Mouse (Mus musculus) neural tube, embryonic 13.5 days (tissue): ENCODE measurements around the gene Gm3415. TPM values are rescaled to one million over a fixed set of nuclear protein-coding genes. Genes with fewer than 3 reads are reported as not detected.
"Not testable (repeated sequence)": the region's sequence is repeated elsewhere in the genome, so short reads cannot be mapped to it uniquely, and the experiment has no call there.

Source experiments
- ATAC-seq: fragments of 200-750 bp; cut with Nextera tagmentation; 2 replicates; pipeline ENCODE4 v1.8.0; 2017; ENCODE audit warnings: low read depth, mild to moderate bottlenecking, moderate TSS enrichment, moderate library complexity
- H3K27ac ChIP-seq: fragments of 300-500 bp; sonication (generic); replicated peaks from 2 replicates; pipeline ENCODE4 v1.5.1; 2015; ENCODE audit warnings: moderate library complexity, mild to moderate bottlenecking, inconsistent platforms
- H3K27me3 ChIP-seq: fragments of 300-500 bp; sonication (generic); 2 replicates; pipeline ENCODE4 v1.6.1; 2015; ENCODE audit warnings: mild to moderate bottlenecking, inconsistent platforms
- H3K36me3 ChIP-seq: fragments of 300-500 bp; sonication (generic); 2 replicates; pipeline ENCODE4 v1.6.1; 2015; ENCODE audit warnings: mild to moderate bottlenecking, inconsistent platforms
- H3K4me1 ChIP-seq: fragments of 300-500 bp; sonication (generic); replicated peaks from 2 replicates; pipeline ENCODE4 v1.6.1; 2015; ENCODE audit warnings: inconsistent platforms
- H3K4me2 ChIP-seq: fragments of 300-500 bp; sonication (generic); 2 replicates; pipeline ENCODE4 v1.6.1; 2015; ENCODE audit warnings: inconsistent platforms, mild to moderate bottlenecking, moderate library complexity
- H3K4me3 ChIP-seq: fragments of 300-500 bp; sonication (generic); 2 replicates; pipeline ENCODE4 v1.5.1; 2015; ENCODE audit warnings: mild to moderate bottlenecking, inconsistent platforms
- H3K9ac ChIP-seq: fragments of 300-500 bp; sonication (generic); 2 replicates; pipeline ENCODE4 v1.6.1; 2015; ENCODE audit warnings: moderate library complexity, mild to moderate bottlenecking, inconsistent platforms
- H3K9me3 ChIP-seq: fragments of 300-500 bp; sonication (generic); 2 replicates; pipeline ENCODE4 v1.6.1; 2016; ENCODE audit warnings: inconsistent platforms
- WGBS: fragments of 180-500 bp; shearing (Covaris S2); methylation state at CpG from one replicate; pipeline ENCODE4 v1.1.7; 2015; 5-methylcytosine and 5-hydroxymethylcytosine counted together
- polyA plus RNA-seq: library from polyadenylated mRNA; unstranded; fragments of >200 nt; fragmentation: Nextera tagmentation; extraction: Ambion mirVana; gene quantifications from 2 replicates; pipeline ENCODE4 v1.2.1, GENCODE M21; 2015

Gene Gm3415
- not detected in 2 replicates for polyA plus RNA-seq

- H3K4me2 ChIP-seq, ATAC-seq, H3K4me1 ChIP-seq: not testable (repeated sequence)
These were observed at the start of gene Gm3415 for GRCm38 (mm10) chr5:146555836-146556235. Gene Gm3415, plus strand, starts transcription at chr5:146556136.

DNA sequence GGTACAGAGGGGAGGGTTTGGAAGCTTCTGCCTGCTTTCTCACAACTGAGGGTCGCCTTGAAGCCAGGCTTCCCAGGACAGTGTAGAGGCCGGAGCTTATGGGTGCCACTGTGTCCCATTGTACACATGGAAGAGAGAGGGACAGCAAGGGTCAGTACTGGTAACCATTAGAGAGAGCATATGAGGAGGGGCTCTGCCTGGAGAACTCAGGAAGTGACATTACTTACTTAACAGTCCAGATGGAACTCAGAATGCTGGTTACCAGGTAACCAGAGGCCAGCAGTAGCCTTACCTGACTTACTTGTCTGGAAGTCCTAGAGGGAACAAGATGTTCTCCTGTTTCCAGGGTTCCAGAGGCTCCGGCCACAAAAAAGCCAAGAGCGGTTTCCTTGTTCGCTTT, 42.1 kb upstream of the Gm3415 start, which contains the start of gene Gm3402:
Gene Gm3402 (plus strand): TSS at position 301 of the 400 bp plus-strand sequence.
- not testable (repeated sequence) for H3K9me3 ChIP-seq, H3K9ac ChIP-seq, H3K27ac ChIP-seq, H3K4me3 ChIP-seq, H3K27me3 ChIP-seq, ATAC-seq, H3K4me1 ChIP-seq, H3K36me3 ChIP-seq, H3K4me2 ChIP-seq
- 71% methylated on average over 2 of the region's 5 CpGs for WGBS

More at GRCm38 (mm10) chr5:146555836-146556235, at the start of gene Gm3415:
- not testable (repeated sequence) for H3K36me3 ChIP-seq, H3K9me3 ChIP-seq, H3K27ac ChIP-seq, H3K9ac ChIP-seq, H3K27me3 ChIP-seq, H3K4me3 ChIP-seq
- no CpG with 5 or more reads among the region's 3 CpGs for WGBS

- not testable (repeated sequence) for H3K4me1 ChIP-seq, ATAC-seq
These were observed 30.4 kb upstream of the Gm3415 start, which contains the start of gene Gm3404 for GRCm38 (mm10) chr5:146525501-146525900. Gene Gm3404, plus strand, starts transcription at chr5:146525801.

DNA sequence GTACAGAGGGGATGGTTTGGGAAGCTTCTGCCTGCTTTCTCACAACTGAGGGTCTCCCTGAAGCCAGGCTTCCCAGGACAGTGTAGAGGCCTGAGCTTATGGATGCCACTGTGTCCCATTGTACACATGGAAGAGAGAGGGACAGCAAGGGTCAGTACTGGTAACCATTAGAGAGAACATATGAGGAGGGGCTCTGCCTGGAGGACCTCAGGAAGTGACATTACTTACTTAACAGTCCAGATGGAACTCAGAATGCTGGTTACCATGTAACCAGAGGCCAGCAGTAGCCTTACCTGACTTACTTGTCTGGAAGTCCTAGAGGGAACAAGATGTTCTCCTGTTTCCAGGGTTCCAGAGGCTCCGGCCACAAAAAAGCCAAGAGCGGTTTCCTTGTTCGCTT, 18.6 kb upstream of the Gm3415 start, which contains the start of gene Gm3409:
Gene Gm3409 (plus strand): TSS at position 301 of the 400 bp plus-strand sequence.
- not testable (repeated sequence) for H3K9ac ChIP-seq, H3K27me3 ChIP-seq, H3K4me3 ChIP-seq, H3K9me3 ChIP-seq, H3K36me3 ChIP-seq, H3K27ac ChIP-seq, H3K4me2 ChIP-seq, ATAC-seq, H3K4me1 ChIP-seq
- WGBS: 93% methylated on average over 2 of the region's 3 CpGs

More at GRCm38 (mm10) chr5:146525501-146525900, 30.4 kb upstream of the Gm3415 start, which contains the start of gene Gm3404:
- not testable (repeated sequence) for H3K36me3 ChIP-seq, H3K9ac ChIP-seq, H3K4me3 ChIP-seq, H3K9me3 ChIP-seq, H3K27me3 ChIP-seq, H3K4me2 ChIP-seq, H3K27ac ChIP-seq
- 96% methylated on average over 3 of the region's 3 CpGs for WGBS

GRCm38 (mm10) chr5:146564259-146564658, 8.3 kb downstream of the Gm3415 start:
- Histone ChIP-seq H3K27ac (no peak overlapping the region), H3K9ac (no peak overlapping the region), H3K4me1 (no peaks in the 10 kb centered on the region), H3K4me2 (no peak overlapping the region), H3K4me3 (no peak overlapping the region), H3K36me3 (no peaks in the 10 kb centered on the region), H3K27me3 (no peaks in the 10 kb centered on the region), H3K9me3 (no peaks in the 10 kb centered on the region)
- WGBS: 81% methylated on average over 1 of the region's 1 CpGs
- ATAC-seq: no peak

- Histone ChIP-seq H3K4me2 (no peak overlapping the region), H3K9ac (no peak overlapping the region), H3K36me3 (no peaks in the 10 kb centered on the region), H3K27ac (no peak overlapping the region), H3K4me3 (no peak overlapping the region), H3K4me1 (no peaks in the 10 kb centered on the region), H3K27me3 (no peaks in the 10 kb centered on the region), H3K9me3 (no peaks in the 10 kb centered on the region)
- WGBS: 58% methylated on average over 4 of the region's 4 CpGs
- ATAC-seq: 0 out of 2 replicates have a peak, but pooled peaks have one; percentile 11
These were observed 11.1 kb downstream of the Gm3415 start for GRCm38 (mm10) chr5:146567054-146567453.

DNA sequence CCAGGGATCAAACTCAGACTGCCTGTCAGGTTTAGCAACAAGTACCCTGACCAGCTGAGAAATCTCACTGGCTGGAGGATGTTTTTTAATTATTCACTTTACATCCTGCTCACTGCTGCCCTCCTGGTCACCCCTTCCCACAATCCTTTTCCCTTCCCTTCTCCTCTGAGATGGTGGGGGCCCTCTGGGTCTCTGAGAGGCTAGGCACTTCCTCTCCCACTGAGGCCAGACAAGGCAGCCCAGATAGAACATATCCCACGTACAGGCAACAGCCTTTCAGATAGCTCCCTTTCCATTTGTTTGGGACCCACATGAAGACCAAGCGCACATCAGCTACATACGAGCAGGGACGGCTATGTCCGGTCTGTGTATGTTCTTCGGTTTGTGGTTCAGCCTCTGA, 14.2 kb downstream of the Gm3415 start:
- 85% methylated on average over 6 of the region's 6 CpGs for WGBS

GRCm38 (mm10) chr5:146571830-146572734, 16.1 kb downstream of the Gm3415 start:
- ATAC-seq, H3K4me1 ChIP-seq, H3K9ac ChIP-seq, H3K9me3 ChIP-seq, H3K36me3 ChIP-seq, H3K27ac ChIP-seq, H3K4me2 ChIP-seq, H3K27me3 ChIP-seq, H3K4me3 ChIP-seq: not testable (repeated sequence)
- WGBS: 61% methylated on average over 6 of the region's 6 CpGs

More for the DNA sequence above, 14.2 kb downstream of the Gm3415 start:
- not testable (repeated sequence) for H3K36me3 ChIP-seq, H3K4me3 ChIP-seq, H3K27ac ChIP-seq, H3K27me3 ChIP-seq, ATAC-seq, H3K9me3 ChIP-seq, H3K4me2 ChIP-seq, H3K4me1 ChIP-seq, H3K9ac ChIP-seq

DNA sequence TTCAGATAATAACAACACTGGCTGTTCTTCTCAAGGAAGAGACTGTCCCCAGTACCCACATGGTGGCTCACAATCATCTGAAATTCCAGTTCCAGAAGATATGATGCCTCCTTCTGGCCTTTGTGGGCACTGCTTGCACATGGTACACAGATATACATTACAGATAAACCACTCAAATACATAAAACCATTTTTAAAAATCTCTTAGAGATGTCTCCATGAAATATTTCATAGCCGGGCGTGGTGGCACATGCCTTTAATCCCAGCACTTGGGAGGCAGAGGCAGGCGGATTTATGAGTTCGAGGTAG, 16.8 kb downstream of the Gm3415 start:
- H3K4me2 ChIP-seq, H3K27ac ChIP-seq, H3K27me3 ChIP-seq, ATAC-seq, H3K36me3 ChIP-seq, H3K9me3 ChIP-seq, H3K4me3 ChIP-seq, H3K4me1 ChIP-seq, H3K9ac ChIP-seq: not testable (repeated sequence)
- WGBS: 87% methylated on average over 4 of the region's 4 CpGs

GRCm38 (mm10) chr5:146576668-146577067, 20.7 kb downstream of the Gm3415 start:
- Histone ChIP-seq H3K36me3 (no peaks in the 10 kb centered on the region), H3K9me3 (0 out of 2 replicates have a peak, but pooled peaks cover 4% of the 10 kb centered on the region), H3K4me2 (no peak overlapping the region), H3K9ac (no peak overlapping the region), H3K4me1 (no peaks in the 10 kb centered on the region), H3K4me3 (no peak overlapping the region), H3K27ac (no peak overlapping the region), H3K27me3 (peaks cover 14% of the 10 kb centered on the region)
- 89% methylated on average over 3 of the region's 3 CpGs for WGBS
- no peak for ATAC-seq

DNA sequence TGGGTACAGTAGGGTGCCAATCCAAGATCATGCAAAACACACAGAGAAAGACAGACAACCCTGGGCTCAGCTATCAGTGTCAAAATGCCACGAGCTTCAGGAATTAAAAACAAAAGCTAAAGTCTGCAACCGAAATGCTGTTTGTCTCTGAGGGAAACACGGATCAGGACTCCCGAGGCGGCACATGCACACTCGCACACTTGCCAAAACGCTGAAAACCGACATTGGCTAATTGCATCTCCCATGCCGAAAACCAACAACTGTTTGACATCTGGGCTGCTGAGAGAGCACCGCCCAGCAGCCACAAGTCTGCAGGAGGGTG, 28.2 kb downstream of the Gm3415 start:
- 8% methylated on average over 10 of the region's 10 CpGs for WGBS
- Histone ChIP-seq H3K4me2 (peak overlapping the region; percentile 86), H3K27ac (no peak overlapping the region), H3K9me3 (no peaks in the 10 kb centered on the region), H3K4me3 (peak overlapping the region; percentile 59), H3K9ac (peak overlapping the region; percentile 70), H3K27me3 (peaks cover 83% of the 10 kb centered on the region), H3K36me3 (no peaks in the 10 kb centered on the region), H3K4me1 (peaks cover 24% of the 10 kb centered on the region)
- ATAC-seq: no peak; the same call in 1 of the 2 replicates

DNA sequence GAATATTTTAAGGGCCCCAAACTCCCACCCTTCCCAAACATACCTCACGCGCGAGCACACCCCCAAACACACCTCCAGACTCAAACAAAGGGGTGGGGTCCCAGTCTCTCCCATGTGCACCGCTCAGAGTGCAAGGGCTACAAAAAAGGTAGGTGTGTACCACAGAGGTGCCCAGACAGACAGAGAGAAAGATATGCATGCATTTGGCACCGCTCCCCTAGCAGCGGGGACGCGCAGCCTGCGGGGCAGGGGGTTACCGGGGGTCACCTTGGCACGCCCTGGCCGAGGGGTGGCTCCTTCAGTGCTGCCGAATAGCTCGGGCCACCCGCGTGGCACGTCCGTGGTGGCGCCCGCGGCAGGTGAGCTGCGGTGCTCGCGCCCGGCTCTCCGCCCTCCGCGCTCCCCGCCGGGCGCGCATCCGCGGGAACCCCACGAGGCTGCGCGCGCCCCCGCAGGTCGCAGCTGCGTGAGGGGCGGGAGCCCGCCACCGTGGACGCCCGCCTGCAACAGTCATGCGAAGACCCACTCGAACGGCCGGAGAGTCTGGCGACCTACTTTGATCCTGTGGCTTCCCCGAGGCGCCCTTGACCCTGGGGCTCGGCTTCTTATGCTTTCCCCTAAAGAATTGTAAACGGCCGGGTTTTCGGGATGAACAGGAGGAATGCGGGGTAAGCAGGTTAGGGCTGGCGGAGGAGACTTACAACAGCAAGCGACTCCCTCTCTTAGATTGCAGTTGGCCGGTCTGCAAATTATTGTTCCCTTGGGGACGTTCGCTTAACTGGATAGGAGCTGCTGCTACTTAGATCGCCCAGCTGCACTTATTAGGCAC, 28.8 kb downstream of the Gm3415 start, which contains the start of gene Gpr12:
Gene Gpr12 (minus strand): TSS at position 762 of the 829 bp plus-strand sequence.
- Histone ChIP-seq H3K4me3 (peak within 1 kb of the TSS; percentile 59), H3K9me3 (no peaks in the 10 kb centered on the region), H3K27ac (0 out of 2 replicates have a peak within 1 kb of the TSS, but pooled peaks have one; percentile 39), H3K4me2 (peak within 1 kb of the TSS; percentile 86), H3K36me3 (no peaks in the 10 kb centered on the region), H3K4me1 (peaks cover 24% of the 10 kb centered on the region), H3K9ac (peak within 1 kb of the TSS; percentile 70), H3K27me3 (peaks cover 89% of the 10 kb centered on the region)
- ATAC-seq: peak; percentile 77
- under 1% methylated on average over 63 of the region's 64 CpGs for WGBS
